9 mouse cellular contexts compared by ENCODE assay signal in the genomic region with DNA sequence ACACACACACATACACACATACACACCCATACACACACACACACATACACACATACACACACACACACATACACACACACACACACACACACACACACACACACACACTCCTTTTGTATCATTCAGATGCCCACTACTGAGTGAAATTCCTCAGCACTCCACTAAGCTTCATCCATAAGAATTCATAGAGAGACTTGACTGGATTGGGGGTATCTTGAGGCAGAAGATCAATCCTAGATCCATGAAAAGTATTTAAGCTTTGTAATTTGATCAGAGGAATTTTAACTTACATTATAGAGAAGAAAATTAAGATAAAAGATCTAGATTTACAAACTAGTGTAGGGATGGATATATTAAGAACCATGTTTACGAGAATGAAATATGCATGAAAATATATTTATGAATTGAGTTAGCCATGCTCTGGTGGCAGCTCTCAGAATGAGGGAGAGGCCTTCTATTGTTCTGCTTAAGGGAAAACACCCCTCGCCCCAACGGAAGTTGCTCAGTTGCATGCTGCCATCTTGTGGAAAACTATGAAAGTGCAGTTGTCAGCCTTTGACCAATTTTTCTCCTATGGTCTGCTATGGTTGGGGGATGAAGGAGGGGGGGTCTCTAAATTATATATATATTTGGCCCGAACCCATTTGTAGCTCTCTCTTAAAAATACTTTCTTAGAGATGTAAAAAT.
DNase-seq lines count a peak whose midpoint lies in the region; ATAC-seq lines count a peak whose summit lies in the region.
"Had no signal": no experiment of that assay in that cellular context is flagged by ENCODE, and none has a peak within 500 bp of the region (broad histone marks: within the 10 kb centered on the region; RNA-seq: fewer than 3 reads in every experiment).

No protein-coding gene starts in this region.

- no peaks in the 10 kb centered on the region for H3K36me3 ChIP-seq in limb, embryonic 13.5 days

- ATAC-seq in limb, embryonic 13.5 days (ENCODE audit: low FRiP score, low read depth) = peak; percentile 85

- no peak overlapping the region for H3K4me3 ChIP-seq in limb, embryonic 13.5 days
- H3K4me3 ChIP-seq: erythroblast, embryonic 14.5 days had no signal

- H3K4me1 ChIP-seq in limb, embryonic 13.5 days = 0 out of 2 replicates have a peak, but pooled peaks cover 3% of the 10 kb centered on the region

- H3K9me3 ChIP-seq in limb, embryonic 13.5 days = no peaks in the 10 kb centered on the region

- 2% methylated on average over 4 of the region's 4 CpGs for WGBS in limb, embryonic 13.5 days

- H3K9ac ChIP-seq in limb, embryonic 13.5 days = no peak overlapping the region

- H3K27me3 ChIP-seq in limb, embryonic 13.5 days = no peaks in the 10 kb centered on the region

- H3K27ac ChIP-seq in limb, embryonic 13.5 days = no peak overlapping the region

- peak; percentile 79 for DNase-seq in 416B (ENCODE audit: low read depth)
- peak; percentile 68 for DNase-seq in ZHBTc4 (ENCODE audit: low read depth, low spot score)
- peak; percentile 86 for DNase-seq in embryo, embryonic 10 days (ENCODE audit: low spot score)
- DNase-seq in gastrocnemius, postnatal 4 days (ENCODE audit: low spot score in 2 of 2) = peak; percentile 34 to 56
- peak; percentile 6 for DNase-seq in kidney, adult 11 months
- peak; percentile 84 for DNase-seq in naive thymus-derived CD4-positive, alpha-beta T cell, adult 2 months (ENCODE audit: low read depth)
- DNase-seq in spleen, postnatal 4 days (ENCODE audit: low spot score in 2 of 2) = peak; percentile 44 to 73

- H3K4me2 ChIP-seq in limb, embryonic 13.5 days (replicated peaks) = no peak overlapping the region

Comparison
In these comparisons a context has a peak if more than half of its experiments do, and no peak if none do; other contexts are left out.
1. DNase-seq: peak in every context shown above with its lines; median percentile 86 in embryo, embryonic 10 days; 84 in naive thymus-derived CD4-positive, alpha-beta T cell, adult 2 months; 79 in 416B; 68 in ZHBTc4; 58 in spleen, postnatal 4 days; 45 in gastrocnemius, postnatal 4 days; 6 in kidney, adult 11 months.